Mouse (Mus musculus) midbrain, embryonic 13.5 days (tissue): ENCODE measurements around the gene C1galt1. TPM values are rescaled to one million over a fixed set of nuclear protein-coding genes. Genes with fewer than 3 reads are reported as not detected.

ENCODE experiments used
- ATAC-seq: fragments of 200-750 bp; cut with Nextera tagmentation; 2 replicates; pipeline ENCODE4 v1.8.0; 2017; ENCODE audit warnings: mild to moderate bottlenecking, moderate TSS enrichment, moderate library complexity
- H3K27ac ChIP-seq: fragments of 300-500 bp; sonication (generic); 2 replicates; pipeline ENCODE4 v1.5.1; 2015; ENCODE audit warnings: inconsistent platforms, mild to moderate bottlenecking, moderate library complexity
- H3K27me3 ChIP-seq: fragments of 300-500 bp; sonication (generic); 2 replicates; pipeline ENCODE4 v1.6.1; 2015; ENCODE audit warnings: mild to moderate bottlenecking, inconsistent platforms
- H3K36me3 ChIP-seq: fragments of 300-500 bp; sonication (generic); 2 replicates; pipeline ENCODE4 v1.6.1; 2015; ENCODE audit warnings: mild to moderate bottlenecking, inconsistent platforms
- H3K4me1 ChIP-seq: fragments of 300-500 bp; sonication (generic); replicated peaks from 2 replicates; pipeline ENCODE4 v1.6.1; 2015; ENCODE audit warnings: inconsistent platforms
- H3K4me2 ChIP-seq: fragments of 300-500 bp; sonication (generic); replicated peaks from 2 replicates; pipeline ENCODE4 v1.6.1; 2015; ENCODE audit warnings: moderate library complexity, mild to moderate bottlenecking, inconsistent platforms
- H3K4me3 ChIP-seq: fragments of 300-500 bp; sonication (generic); replicated peaks from 2 replicates; pipeline ENCODE4 v1.5.1; 2015; ENCODE audit warnings: mild to moderate bottlenecking, inconsistent platforms
- H3K9ac ChIP-seq: fragments of 300-500 bp; sonication (generic); replicated peaks from 2 replicates; pipeline ENCODE4 v1.6.1; 2015; ENCODE audit warnings: mild to moderate bottlenecking, inconsistent platforms
- H3K9me3 ChIP-seq: fragments of 300-500 bp; sonication (generic); 2 replicates; pipeline ENCODE4 v1.6.1; 2016; ENCODE audit warnings: mild to moderate bottlenecking, inconsistent platforms
- WGBS: fragments of 180-500 bp; shearing (Covaris S2); methylation state at CpG from one replicate; pipeline ENCODE4 v1.1.7; 2015; 5-methylcytosine and 5-hydroxymethylcytosine counted together
- polyA plus RNA-seq: library from polyadenylated mRNA; unstranded; fragments of >200 nt; fragmentation: Nextera tagmentation; extraction: Ambion mirVana; gene quantifications from 2 replicates; pipeline ENCODE4 v1.2.1, GENCODE M21; 2015

Gene C1galt1
- polyA plus RNA-seq, 1 experiment from 2014 or later, result 1.4 TPM

GRCm38 (mm10) chr6:7863354-7863753 is 18.7 kb downstream of the C1galt1 start:
- H3K27ac ChIP-seq, result no peak overlapping the region
- ATAC-seq, result no peak
- no peak overlapping the region for H3K4me3 ChIP-seq
- H3K9ac ChIP-seq, result no peak overlapping the region
- H3K27me3 ChIP-seq, result no peaks in the 10 kb centered on the region
- no peak overlapping the region for H3K4me2 ChIP-seq
- H3K9me3 ChIP-seq, result no peaks in the 10 kb centered on the region
- H3K36me3 ChIP-seq, result peaks cover 12% of the 10 kb centered on the region; the same call in 1 of the 2 replicates
- no peaks in the 10 kb centered on the region for H3K4me1 ChIP-seq
- WGBS, result 92% methylated on average over 4 of the region's 4 CpGs

- Histone ChIP-seq H3K4me2 (no peak overlapping the region), H3K36me3 (no peaks in the 10 kb centered on the region), H3K27me3 (no peaks in the 10 kb centered on the region), H3K27ac (no peak overlapping the region), H3K9me3 (no peaks in the 10 kb centered on the region), H3K4me1 (no peaks in the 10 kb centered on the region), H3K4me3 (no peak overlapping the region), H3K9ac (no peak overlapping the region)
- WGBS, result 93% methylated on average over 5 of the region's 5 CpGs
- no peak for ATAC-seq
Observed at GRCm38 (mm10) chr6:7876836-7877235, 32.2 kb downstream of the C1galt1 start.

DNA sequence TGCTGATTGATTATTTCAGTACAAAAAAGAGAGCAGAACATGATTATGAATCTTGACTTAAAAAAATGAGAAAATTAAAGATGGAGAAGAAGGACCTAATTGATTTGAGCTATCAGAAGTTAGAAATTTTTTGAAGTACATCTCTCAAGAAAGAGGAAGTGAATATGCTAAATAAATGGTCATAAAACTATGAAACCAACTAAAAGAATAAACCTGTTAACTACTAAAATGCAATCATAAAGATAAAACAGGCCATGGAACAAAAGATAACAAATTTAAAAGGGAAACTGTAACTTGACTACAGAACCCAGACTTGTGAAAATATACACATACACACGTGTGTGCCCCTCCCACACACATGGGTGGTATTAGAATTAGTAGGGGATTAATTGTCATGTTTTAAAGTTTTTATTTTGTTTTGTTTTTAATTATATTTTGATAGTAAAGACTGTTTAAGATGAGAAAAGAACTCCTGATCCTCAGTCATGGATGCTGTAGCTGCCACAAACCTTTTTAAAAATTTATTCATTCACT is 37.0 kb downstream of the C1galt1 start:
- no peak for ATAC-seq
- Histone ChIP-seq H3K4me2 (no peak overlapping the region), H3K9me3 (no peaks in the 10 kb centered on the region), H3K9ac (no peak overlapping the region), H3K36me3 (no peaks in the 10 kb centered on the region), H3K4me1 (no peaks in the 10 kb centered on the region), H3K27me3 (no peaks in the 10 kb centered on the region), H3K4me3 (no peak overlapping the region), H3K27ac (no peak overlapping the region)
- WGBS, result 76% methylated on average over 1 of the region's 1 CpGs

- Histone ChIP-seq H3K27me3 (no peaks in the 10 kb centered on the region), H3K9ac (no peak overlapping the region), H3K4me1 (no peaks in the 10 kb centered on the region), H3K9me3 (no peaks in the 10 kb centered on the region), H3K4me2 (no peak overlapping the region), H3K36me3 (no peaks in the 10 kb centered on the region), H3K4me3 (no peak overlapping the region), H3K27ac (no peak overlapping the region)
- 89% methylated on average over 13 of the region's 13 CpGs for WGBS
- ATAC-seq, result no peak
Observed at GRCm38 (mm10) chr6:7882520-7882919, 37.9 kb downstream of the C1galt1 start.

GRCm38 (mm10) chr6:7885994-7886684 is 41.5 kb downstream of the C1galt1 start:
- Histone ChIP-seq H3K4me1 (no peaks in the 10 kb centered on the region), H3K9ac (no peak overlapping the region), H3K9me3 (no peaks in the 10 kb centered on the region), H3K36me3 (no peaks in the 10 kb centered on the region), H3K4me2 (no peak overlapping the region), H3K4me3 (no peak overlapping the region), H3K27me3 (no peaks in the 10 kb centered on the region), H3K27ac (no peak overlapping the region)
- WGBS, result 81% methylated on average over 5 of the region's 5 CpGs
- no peak for ATAC-seq

- no peaks in the 10 kb centered on the region for H3K9me3 ChIP-seq
- H3K4me3 ChIP-seq, result no peak overlapping the region
- H3K4me2 ChIP-seq, result no peak overlapping the region
- no peaks in the 10 kb centered on the region for H3K27me3 ChIP-seq
- no peak overlapping the region for H3K27ac ChIP-seq
- WGBS, result 90% methylated on average over 2 of the region's 2 CpGs
- ATAC-seq, result no peak
- H3K36me3 ChIP-seq, result no peaks in the 10 kb centered on the region
- no peaks in the 10 kb centered on the region for H3K4me1 ChIP-seq
- no peak overlapping the region for H3K9ac ChIP-seq
Observed at GRCm38 (mm10) chr6:7886685-7887004, 42.0 kb downstream of the C1galt1 start.

GRCm38 (mm10) chr6:7896339-7896738 is 51.7 kb downstream of the C1galt1 start:
- Histone ChIP-seq H3K4me2 (no peak overlapping the region), H3K27ac (no peak overlapping the region), H3K36me3 (no peaks in the 10 kb centered on the region), H3K27me3 (no peaks in the 10 kb centered on the region), H3K9me3 (no peaks in the 10 kb centered on the region), H3K9ac (no peak overlapping the region), H3K4me1 (no peaks in the 10 kb centered on the region), H3K4me3 (no peak overlapping the region)
- ATAC-seq, result no peak
- 92% methylated on average over 5 of the region's 5 CpGs for WGBS

DNA sequence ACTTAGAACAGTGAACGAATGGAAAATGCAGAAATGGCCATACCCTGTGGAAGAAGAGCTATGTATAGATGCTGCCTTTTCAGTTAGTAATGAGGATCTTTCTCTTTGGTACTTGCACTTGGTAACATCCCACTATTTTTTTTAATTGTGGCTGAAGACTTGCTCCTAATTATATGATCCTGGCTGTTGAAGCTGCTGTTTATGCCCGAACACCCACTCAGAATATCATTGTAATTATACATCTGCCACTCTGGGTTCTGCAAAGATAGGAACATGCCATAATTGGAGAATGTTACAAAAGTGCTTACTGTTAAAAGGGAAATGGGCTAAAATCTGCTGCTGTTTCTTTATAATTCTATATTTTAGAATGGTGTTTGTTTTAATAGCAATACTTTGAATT is 67.4 kb downstream of the C1galt1 start:
- no peaks in the 10 kb centered on the region for H3K36me3 ChIP-seq
- no peak overlapping the region for H3K4me2 ChIP-seq
- H3K4me1 ChIP-seq, result no peaks in the 10 kb centered on the region
- H3K27me3 ChIP-seq, result no peaks in the 10 kb centered on the region
- WGBS, result 89% methylated on average over 2 of the region's 2 CpGs
- no peaks in the 10 kb centered on the region for H3K9me3 ChIP-seq
- no peak for ATAC-seq
- H3K4me3 ChIP-seq, result no peak overlapping the region
- H3K27ac ChIP-seq, result no peak overlapping the region
- no peak overlapping the region for H3K9ac ChIP-seq

Other genes starting within 250 kb of the C1galt1 start
- 42.6 and 47.8 TPM in 2 replicates for gene Asns, start 151.6 kb upstream of the C1galt1 start, polyA plus RNA-seq